Mouse (Mus musculus) stomach, embryonic 15.5 days (tissue): ENCODE results near the gene Prtg. TPM values are rescaled to one million over a fixed set of nuclear protein-coding genes. Genes with fewer than 3 reads are reported as not detected.

Experiments
- ATAC-seq: fragments of 200-750 bp; cut with Nextera tagmentation; 2 replicates; pipeline ENCODE4 v1.8.0; 2017; ENCODE audit warnings: low read depth, moderate number of reproducible peaks, moderate TSS enrichment; ENCODE audit not compliant: insufficient read depth, low FRiP score
- H3K27ac ChIP-seq: fragments of 300-500 bp; sonication (generic); 2 replicates; pipeline ENCODE4 v1.5.1; 2015; ENCODE audit warnings: mild to moderate bottlenecking, inconsistent platforms
- H3K27me3 ChIP-seq: fragments of 300-500 bp; sonication (generic); replicated peaks from 2 replicates; pipeline ENCODE4 v1.6.1; 2015; ENCODE audit warnings: inconsistent platforms
- H3K36me3 ChIP-seq: fragments of 300-500 bp; sonication (generic); 2 replicates; pipeline ENCODE4 v1.6.1; 2015; ENCODE audit warnings: inconsistent platforms
- H3K4me1 ChIP-seq: fragments of 300-500 bp; sonication (generic); 2 replicates; pipeline ENCODE4 v1.6.1; 2015; ENCODE audit warnings: inconsistent platforms
- H3K4me2 ChIP-seq: fragments of 300-500 bp; sonication (generic); 2 replicates; pipeline ENCODE4 v1.6.1; 2015; ENCODE audit warnings: mild to moderate bottlenecking, inconsistent platforms
- H3K4me3 ChIP-seq: fragments of 300-500 bp; sonication (generic); replicated peaks from 2 replicates; pipeline ENCODE4 v1.5.1; 2015; ENCODE audit warnings: inconsistent platforms
- H3K9ac ChIP-seq: fragments of 300-500 bp; sonication (generic); 2 replicates; pipeline ENCODE4 v1.6.1; 2015; ENCODE audit warnings: inconsistent platforms
- H3K9me3 ChIP-seq: fragments of 300-500 bp; sonication (generic); 2 replicates; pipeline ENCODE4 v1.6.1; 2016; ENCODE audit warnings: inconsistent platforms
- WGBS: fragments of 180-500 bp; shearing (Covaris S2); methylation state at CpG from one replicate; pipeline ENCODE4 v1.1.7; 2015; 5-methylcytosine and 5-hydroxymethylcytosine counted together
- polyA plus RNA-seq: library from polyadenylated mRNA; unstranded; fragments of >200 nt; fragmentation: Nextera tagmentation; extraction: Ambion mirVana; gene quantifications from 2 replicates; pipeline ENCODE4 v1.2.1, GENCODE M21; 2015

The Prtg gene
- polyA plus RNA-seq, 1 experiment from 2014 or later: 0.31 TPM

DNA sequence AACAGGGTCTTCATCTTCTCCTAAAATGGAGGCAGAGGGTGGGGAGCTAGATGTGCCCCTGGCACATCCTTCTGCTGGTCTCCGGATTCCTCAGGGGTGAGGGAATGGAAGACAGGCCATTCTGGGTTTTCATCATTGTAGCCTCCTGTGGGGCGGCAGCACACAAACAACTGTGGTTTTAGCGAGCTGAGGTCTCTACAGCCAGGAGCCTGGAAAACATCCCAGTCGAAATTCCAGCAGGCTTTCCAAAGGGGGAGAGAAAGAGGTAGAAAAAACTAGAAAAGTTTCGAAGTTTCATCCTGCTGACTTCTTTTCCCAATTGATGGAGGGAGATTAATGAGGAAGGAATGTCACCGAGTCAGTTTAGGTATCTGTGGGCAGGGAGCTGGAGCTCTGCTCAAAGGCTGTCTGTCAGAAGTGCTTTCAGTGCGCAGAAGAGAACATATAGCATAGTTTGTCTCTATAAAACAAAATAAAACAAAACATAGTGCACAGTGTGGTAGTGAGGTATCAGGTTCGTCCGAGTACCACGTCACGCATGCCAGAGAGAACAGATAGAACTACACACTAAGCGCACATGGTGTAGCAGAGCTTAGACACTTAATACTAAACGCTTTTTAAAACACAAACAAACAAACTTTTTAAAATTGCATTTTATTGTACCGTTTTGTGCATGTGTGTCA is 16.0 kb upstream of the Prtg start:
- no peaks in the 10 kb centered on the region for H3K9me3 ChIP-seq
- H3K4me2 ChIP-seq: no peak overlapping the region
- H3K4me3 ChIP-seq: no peak overlapping the region
- H3K27ac ChIP-seq: no peak overlapping the region
- WGBS: 48% methylated on average over 14 of the region's 14 CpGs
- no peaks in the 10 kb centered on the region; the same call in 1 of the 2 replicates for H3K4me1 ChIP-seq
- no peak for ATAC-seq
- no peaks in the 10 kb centered on the region for H3K36me3 ChIP-seq
- H3K27me3 ChIP-seq: no peaks in the 10 kb centered on the region
- H3K9ac ChIP-seq: no peak overlapping the region

DNA sequence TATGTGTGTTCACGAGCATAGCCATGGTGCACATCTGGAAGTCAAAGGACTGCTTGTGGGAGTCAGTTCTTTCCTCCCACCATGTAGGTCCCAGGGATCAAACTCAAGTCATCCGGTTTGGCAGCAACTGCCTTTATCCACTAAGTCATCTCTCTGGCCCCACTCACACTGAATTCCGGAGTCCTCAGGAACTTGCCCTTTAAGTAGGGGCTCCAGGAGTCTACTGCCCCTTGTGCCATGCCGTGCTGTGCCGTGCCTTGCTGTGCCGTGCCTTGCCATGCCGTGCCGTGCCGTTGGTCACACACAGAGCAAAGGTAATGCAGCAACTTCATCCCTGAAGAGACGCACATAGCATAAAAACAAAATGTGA is 15.5 kb upstream of the Prtg start:
- no peak overlapping the region for H3K4me2 ChIP-seq
- no peak for ATAC-seq
- H3K9ac ChIP-seq: no peak overlapping the region
- no peaks in the 10 kb centered on the region for H3K9me3 ChIP-seq
- H3K4me3 ChIP-seq: no peak overlapping the region
- WGBS: 51% methylated on average over 10 of the region's 10 CpGs
- no peaks in the 10 kb centered on the region for H3K27me3 ChIP-seq
- H3K27ac ChIP-seq: no peak overlapping the region
- no peaks in the 10 kb centered on the region for H3K36me3 ChIP-seq
- H3K4me1 ChIP-seq: no peaks in the 10 kb centered on the region; the same call in 1 of the 2 replicates

GRCm38 (mm10) chr9:72791681-72792080 is 15.0 kb upstream of the Prtg start:
- Histone ChIP-seq H3K4me3 (no peak overlapping the region), H3K4me1 (no peaks in the 10 kb centered on the region; the same call in 1 of the 2 replicates), H3K27ac (no peak overlapping the region), H3K9me3 (no peaks in the 10 kb centered on the region), H3K36me3 (no peaks in the 10 kb centered on the region), H3K9ac (no peak overlapping the region), H3K27me3 (no peaks in the 10 kb centered on the region), H3K4me2 (no peak overlapping the region)
- no peak for ATAC-seq
- WGBS: 24% methylated on average over 6 of the region's 6 CpGs

- no peak overlapping the region for H3K27ac ChIP-seq
- 68% methylated on average over 3 of the region's 3 CpGs for WGBS
- peaks cover 3% of the 10 kb centered on the region; the same call in 1 of the 2 replicates for H3K4me1 ChIP-seq
- H3K36me3 ChIP-seq: no peaks in the 10 kb centered on the region
- H3K4me2 ChIP-seq: no peak overlapping the region
- ATAC-seq: no peak
- no peak overlapping the region for H3K4me3 ChIP-seq
- H3K9me3 ChIP-seq: no peaks in the 10 kb centered on the region
- H3K27me3 ChIP-seq: no peaks in the 10 kb centered on the region
- no peak overlapping the region for H3K9ac ChIP-seq
These were observed 11.4 kb upstream of the Prtg start for GRCm38 (mm10) chr9:72795243-72795642.

- Histone ChIP-seq H3K4me3 (no peak overlapping the region), H3K36me3 (no peaks in the 10 kb centered on the region), H3K4me2 (peak overlapping the region; percentile 34), H3K27me3 (no peaks in the 10 kb centered on the region), H3K9ac (no peak overlapping the region), H3K9me3 (no peaks in the 10 kb centered on the region), H3K4me1 (0 out of 2 replicates have a peak, but pooled peaks cover 3% of the 10 kb centered on the region), H3K27ac (no peak overlapping the region)
- WGBS: 46% methylated on average over 9 of the region's 9 CpGs
- no peak; the same call in 1 of the 2 replicates for ATAC-seq
These were observed 9.5 kb upstream of the Prtg start for GRCm38 (mm10) chr9:72797136-72797621.

- H3K27ac ChIP-seq: no peak overlapping the region
- H3K36me3 ChIP-seq: no peaks in the 10 kb centered on the region
- ATAC-seq: no peak
- peaks cover 5% of the 10 kb centered on the region; the same call in 1 of the 2 replicates for H3K4me1 ChIP-seq
- H3K4me3 ChIP-seq: no peak overlapping the region
- H3K27me3 ChIP-seq: no peaks in the 10 kb centered on the region
- WGBS: 48% methylated on average over 4 of the region's 4 CpGs
- H3K9me3 ChIP-seq: no peaks in the 10 kb centered on the region
- no peak overlapping the region for H3K9ac ChIP-seq
- H3K4me2 ChIP-seq: no peak overlapping the region
These were observed 3.4 kb upstream of the Prtg start for GRCm38 (mm10) chr9:72803280-72803679.

GRCm38 (mm10) chr9:72806146-72806545 is 528 bp upstream of the Prtg start:
- Histone ChIP-seq H3K9me3 (no peaks in the 10 kb centered on the region), H3K27me3 (0 out of 2 replicates have a peak, but pooled peaks cover 3% of the 10 kb centered on the region), H3K9ac (no peak overlapping the region), H3K27ac (no peak overlapping the region), H3K36me3 (no peaks in the 10 kb centered on the region), H3K4me2 (peak overlapping the region; percentile 99), H3K4me3 (no peak overlapping the region), H3K4me1 (peaks cover 5% of the 10 kb centered on the region; the same call in 1 of the 2 replicates)
- no peak for ATAC-seq
- WGBS: 18% methylated on average over 14 of the region's 14 CpGs

DNA sequence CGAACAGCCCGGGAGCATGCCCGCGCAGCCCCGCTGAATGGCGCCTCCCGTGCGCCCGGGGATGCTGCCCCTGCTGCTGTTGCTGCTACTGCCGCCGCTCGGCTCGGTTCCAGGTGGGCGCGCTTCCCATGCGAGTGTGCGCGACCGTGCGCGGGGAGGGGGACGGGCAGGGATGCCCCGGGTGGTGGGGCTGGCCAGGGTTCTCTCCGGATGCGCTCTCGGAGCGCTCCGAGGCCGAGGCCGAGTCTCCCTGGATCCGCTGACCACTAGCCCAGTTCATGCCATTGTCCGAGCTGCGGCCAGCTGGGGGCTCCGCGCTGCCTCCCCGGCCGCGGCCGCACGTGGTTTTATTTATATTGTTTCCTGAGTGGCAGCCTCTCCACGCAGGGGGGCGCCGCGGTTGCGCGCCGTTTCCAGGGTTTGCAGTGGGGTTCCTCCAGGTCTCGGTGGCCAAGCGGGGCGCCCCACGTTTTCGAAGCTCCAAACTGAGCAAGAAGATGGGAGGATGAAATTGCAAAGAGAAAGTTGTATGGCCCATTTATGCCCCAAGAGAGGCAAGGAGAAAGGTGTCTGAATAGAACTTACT is 839 bp downstream of the Prtg start:
- Histone ChIP-seq H3K9ac (peak overlapping the region; percentile 58), H3K4me1 (peaks cover 6% of the 10 kb centered on the region; the same call in 1 of the 2 replicates), H3K9me3 (no peaks in the 10 kb centered on the region), H3K36me3 (no peaks in the 10 kb centered on the region), H3K4me3 (peak overlapping the region; percentile 76), H3K4me2 (peak overlapping the region; percentile 99), H3K27me3 (0 out of 2 replicates have a peak, but pooled peaks cover 3% of the 10 kb centered on the region), H3K27ac (peak overlapping the region; percentile 31; the same call in 1 of the 2 replicates)
- ATAC-seq: peak; percentile 71
- WGBS: under 1% methylated on average over 49 of the region's 52 CpGs

- Histone ChIP-seq H3K4me2 (peak overlapping the region; percentile 99), H3K9ac (no peak overlapping the region), H3K27ac (no peak overlapping the region), H3K27me3 (0 out of 2 replicates have a peak, but pooled peaks cover 3% of the 10 kb centered on the region), H3K36me3 (no peaks in the 10 kb centered on the region), H3K4me1 (peaks cover 8% of the 10 kb centered on the region; the same call in 1 of the 2 replicates), H3K9me3 (no peaks in the 10 kb centered on the region), H3K4me3 (peak overlapping the region; percentile 76)
- ATAC-seq: no peak
- 5% methylated on average over 6 of the region's 6 CpGs for WGBS
These were observed 1.5 kb downstream of the Prtg start for GRCm38 (mm10) chr9:72808176-72808575.

DNA sequence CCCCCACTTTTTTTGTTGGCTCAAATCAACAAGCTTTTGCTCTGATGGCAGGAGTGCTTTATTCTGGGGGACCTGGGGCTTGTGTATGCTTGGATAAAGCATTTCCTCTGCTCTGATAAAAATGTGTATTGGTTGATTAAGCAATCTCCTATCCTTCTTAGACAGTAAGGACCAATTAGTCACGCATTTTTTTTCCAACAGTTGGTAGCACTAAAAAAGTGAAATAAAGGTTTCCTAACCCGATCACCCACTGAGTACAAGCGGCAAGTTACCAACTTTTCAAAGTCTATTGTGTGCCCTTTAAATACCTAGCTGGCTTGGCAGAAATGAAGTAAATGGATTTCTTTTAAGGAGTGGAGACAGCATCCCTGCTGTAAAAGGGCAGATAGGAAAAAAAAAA is 1.9 kb downstream of the Prtg start:
- Histone ChIP-seq H3K9me3 (no peaks in the 10 kb centered on the region), H3K4me2 (no peak overlapping the region), H3K4me3 (no peak overlapping the region), H3K27me3 (0 out of 2 replicates have a peak, but pooled peaks cover 3% of the 10 kb centered on the region), H3K27ac (no peak overlapping the region), H3K36me3 (no peaks in the 10 kb centered on the region), H3K4me1 (peaks cover 8% of the 10 kb centered on the region; the same call in 1 of the 2 replicates), H3K9ac (no peak overlapping the region)
- WGBS: 48% methylated on average over 3 of the region's 3 CpGs
- ATAC-seq: no peak

- 82% methylated on average over 2 of the region's 2 CpGs for WGBS
- peaks cover 8% of the 10 kb centered on the region; the same call in 1 of the 2 replicates for H3K4me1 ChIP-seq
- H3K4me3 ChIP-seq: no peak overlapping the region
- H3K9ac ChIP-seq: no peak overlapping the region
- H3K9me3 ChIP-seq: no peaks in the 10 kb centered on the region
- H3K4me2 ChIP-seq: no peak overlapping the region
- H3K36me3 ChIP-seq: no peaks in the 10 kb centered on the region
- H3K27ac ChIP-seq: no peak overlapping the region
- ATAC-seq: no peak
- 0 out of 2 replicates have a peak, but pooled peaks cover 3% of the 10 kb centered on the region for H3K27me3 ChIP-seq
These were observed 2.4 kb downstream of the Prtg start for GRCm38 (mm10) chr9:72809077-72809476.

GRCm38 (mm10) chr9:72810607-72811006 is 3.9 kb downstream of the Prtg start:
- Histone ChIP-seq H3K27ac (no peak overlapping the region), H3K9me3 (no peaks in the 10 kb centered on the region), H3K36me3 (no peaks in the 10 kb centered on the region), H3K4me3 (no peak overlapping the region), H3K27me3 (0 out of 2 replicates have a peak, but pooled peaks cover 3% of the 10 kb centered on the region), H3K4me1 (peaks cover 8% of the 10 kb centered on the region; the same call in 1 of the 2 replicates), H3K4me2 (no peak overlapping the region), H3K9ac (no peak overlapping the region)
- 59% methylated on average over 5 of the region's 5 CpGs for WGBS
- no peak for ATAC-seq
